In genomic region chr3:68496513-68496912, GRCm38 (mm10) we compare ENCODE assay signal across 8 mouse cellular contexts.
DNase-seq lines count a peak whose midpoint lies in the region; ATAC-seq lines count a peak whose summit lies in the region.

No protein-coding gene starts in this region.

- H3K27me3 ChIP-seq in forebrain, embryonic 10.5 days (ENCODE audit: poor library complexity, severe bottlenecking): peaks cover 24% of the 10 kb centered on the region
- H3K27me3 ChIP-seq in forebrain, embryonic 11.5 days (ENCODE audit: control insufficient read depth, insufficient read depth, low read length): no peaks in the 10 kb centered on the region; the same call in 1 of the 2 replicates
- H3K27me3 ChIP-seq in lung, embryonic 15.5 days: no peaks in the 10 kb centered on the region
- peaks cover 19% of the 10 kb centered on the region for H3K27me3 ChIP-seq in limb, embryonic 12.5 days
- no peaks in the 10 kb centered on the region for H3K27me3 ChIP-seq in stomach, embryonic 14.5 days (ENCODE audit: control insufficient read depth, insufficient read depth, low read length)

- no peak overlapping the region for H3K27ac ChIP-seq in forebrain, embryonic 10.5 days
- H3K27ac ChIP-seq in forebrain, embryonic 11.5 days (ENCODE audit: low read depth, low read length): no peak overlapping the region
- H3K27ac ChIP-seq in lung, embryonic 15.5 days: no peak overlapping the region
- H3K27ac ChIP-seq in limb, embryonic 12.5 days: no peak overlapping the region
- H3K27ac ChIP-seq in stomach, embryonic 14.5 days (ENCODE audit: low read length): no peak overlapping the region

- H3K9ac ChIP-seq in forebrain, embryonic 11.5 days (ENCODE audit: low read length): no peak overlapping the region
- no peak overlapping the region for H3K9ac ChIP-seq in lung, embryonic 15.5 days
- H3K9ac ChIP-seq in limb, embryonic 12.5 days (replicated peaks): no peak overlapping the region
- H3K9ac ChIP-seq in stomach, embryonic 14.5 days (replicated peaks; ENCODE audit: low read depth, low read length): no peak overlapping the region

- H3K9me3 ChIP-seq in forebrain, embryonic 10.5 days: no peaks in the 10 kb centered on the region
- H3K9me3 ChIP-seq in forebrain, embryonic 11.5 days (ENCODE audit: control insufficient read depth, low read length): no peaks in the 10 kb centered on the region
- no peaks in the 10 kb centered on the region for H3K9me3 ChIP-seq in lung, embryonic 15.5 days
- H3K9me3 ChIP-seq in limb, embryonic 12.5 days: no peaks in the 10 kb centered on the region
- H3K9me3 ChIP-seq in stomach, embryonic 14.5 days (ENCODE audit: control insufficient read depth, low read depth, low read length): no peaks in the 10 kb centered on the region

- peak overlapping the region; percentile 80 for H3K4me3 ChIP-seq in forebrain, embryonic 10.5 days
- no peak overlapping the region for H3K4me3 ChIP-seq in forebrain, embryonic 11.5 days (ENCODE audit: low read depth, low read length)
- H3K4me3 ChIP-seq in lung, embryonic 15.5 days: peak overlapping the region; percentile 93
- H3K4me3 ChIP-seq in limb, embryonic 12.5 days (replicated peaks): no peak overlapping the region; the same call in 1 of the 2 replicates
- H3K4me3 ChIP-seq in stomach, embryonic 14.5 days (ENCODE audit: low read depth, low read length): no peak overlapping the region

- peaks cover 51% of the 10 kb centered on the region for H3K4me1 ChIP-seq in forebrain, embryonic 10.5 days
- H3K4me1 ChIP-seq in forebrain, embryonic 11.5 days (replicated peaks; ENCODE audit: control insufficient read depth, insufficient read depth, low read length): peaks cover 7% of the 10 kb centered on the region; the same call in 1 of the 2 replicates
- peaks cover 37% of the 10 kb centered on the region for H3K4me1 ChIP-seq in lung, embryonic 15.5 days
- peaks cover 35% of the 10 kb centered on the region for H3K4me1 ChIP-seq in limb, embryonic 12.5 days (replicated peaks)
- peaks cover 14% of the 10 kb centered on the region; the same call in 1 of the 2 replicates for H3K4me1 ChIP-seq in stomach, embryonic 14.5 days (ENCODE audit: control insufficient read depth, insufficient read depth, low read length)

- H3K4me2 ChIP-seq in forebrain, embryonic 11.5 days (ENCODE audit: low read depth, low read length, severe bottlenecking): no peak overlapping the region; the same call in 1 of the 2 replicates
- peak overlapping the region; percentile 88 for H3K4me2 ChIP-seq in lung, embryonic 15.5 days
- H3K4me2 ChIP-seq in limb, embryonic 12.5 days: peak overlapping the region; percentile 98
- H3K4me2 ChIP-seq in stomach, embryonic 14.5 days (replicated peaks; ENCODE audit: low read depth, low read length): peak overlapping the region; percentile 91; the same call in 1 of the 2 replicates

- no peak for DNase-seq in forebrain, embryonic 10.5 days (ENCODE audit: extremely low spot score, low spot score)
- no peak for DNase-seq in forebrain, embryonic 11.5 days (ENCODE audit: low spot score)
- no peak for DNase-seq in lung, postnatal 4 days
- no peak for DNase-seq in thymus, postnatal 0 days (ENCODE audit: low spot score)
- DNase-seq in gastrocnemius, adult 8-10 months (ENCODE audit: low spot score in 2 of 2): no peak

- peaks cover 6% of the 10 kb centered on the region; the same call in 1 of the 2 replicates for H3K36me3 ChIP-seq in forebrain, embryonic 10.5 days (replicated peaks)
- H3K36me3 ChIP-seq in forebrain, embryonic 11.5 days (ENCODE audit: control insufficient read depth, insufficient read depth, low read length): no peaks in the 10 kb centered on the region
- H3K36me3 ChIP-seq in lung, embryonic 15.5 days: no peaks in the 10 kb centered on the region
- no peaks in the 10 kb centered on the region for H3K36me3 ChIP-seq in limb, embryonic 12.5 days
- no peaks in the 10 kb centered on the region for H3K36me3 ChIP-seq in stomach, embryonic 14.5 days (ENCODE audit: control insufficient read depth, insufficient read depth, low read length)

- no peak for ATAC-seq in forebrain, embryonic 11.5 days (replicated peaks; ENCODE audit: low FRiP score)
- ATAC-seq in lung, embryonic 15.5 days (ENCODE audit: borderline replicate concordance, extremely low read depth, low FRiP score, low TSS enrichment): no peak
- ATAC-seq in limb, embryonic 12.5 days (ENCODE audit: insufficient number of reproducible peaks, insufficient read depth, low FRiP score, low TSS enrichment, low read depth): no peak
- ATAC-seq in stomach, embryonic 14.5 days (ENCODE audit: insufficient number of reproducible peaks, insufficient read depth, low FRiP score, low read depth): no peak

- WGBS in forebrain, embryonic 10.5 days: 73% methylated on average over 6 of the region's 6 CpGs
- 71% methylated on average over 6 of the region's 6 CpGs for WGBS in forebrain, embryonic 11.5 days
- WGBS in lung, embryonic 15.5 days: 41% methylated on average over 6 of the region's 6 CpGs
- 45% methylated on average over 6 of the region's 6 CpGs for WGBS in limb, embryonic 12.5 days
- 48% methylated on average over 6 of the region's 6 CpGs for WGBS in stomach, embryonic 14.5 days

Comparison
In these comparisons a context has a peak if more than half of its experiments do, and no peak if none do; other contexts are left out.
1. H3K4me3 ChIP-seq: peak in forebrain, embryonic 10.5 days (single experiment) and lung, embryonic 15.5 days (single experiment); none in forebrain, embryonic 11.5 days (single experiment), limb, embryonic 12.5 days (single experiment) and stomach, embryonic 14.5 days (single experiment).